Mouse (Mus musculus): ENCODE results near the gene Tmed10.

DNA sequence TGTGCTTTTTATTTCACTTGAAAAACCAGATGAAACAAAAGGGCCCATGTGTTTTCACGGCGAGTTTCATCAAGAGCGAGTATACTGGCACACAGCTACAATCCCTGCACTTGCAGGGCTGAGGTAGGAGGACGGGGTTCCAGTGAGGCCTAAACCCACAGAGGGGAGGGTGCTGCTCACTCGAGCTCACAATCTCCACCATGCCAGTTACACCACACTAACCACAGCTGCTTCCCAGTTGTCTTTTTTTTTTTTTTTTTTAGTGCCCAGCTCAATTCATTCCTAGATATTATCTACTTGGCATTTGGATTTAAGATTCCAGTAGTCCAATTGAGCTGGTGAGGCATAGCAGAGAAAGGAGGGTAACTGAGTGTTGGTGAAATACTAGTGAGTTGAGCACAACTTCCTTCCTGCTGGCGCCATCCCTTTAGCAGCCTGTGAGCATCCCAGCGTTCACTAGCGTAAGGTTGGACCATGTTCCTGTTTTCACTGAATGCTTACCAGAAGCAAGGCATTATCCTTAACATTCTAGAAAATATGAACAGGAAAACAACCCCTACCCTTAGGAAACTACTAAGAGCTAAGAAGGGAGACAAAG lies 2.5 kb downstream of the Tmed10 start:
- no peak for TF ChIP-seq CTCF (IDR thresholded peaks at IDR 0.05; ENCODE audit: insufficient read depth, low read length)
- no peak for TF ChIP-seq POLR2A (IDR thresholded peaks at IDR 0.05; ENCODE audit: borderline replicate concordance, extremely low read depth, low read depth, low read length)

Measured in lung, adult 2 months (tissue).